Mouse (Mus musculus) frontal cortex, postnatal 14 days (tissue): ENCODE results near the gene Vldlr.

Experiments
- DNase-seq, 2 experiments: peaks; one replicate each; pipeline ENCODE4 v3.0.0; 2022; ENCODE audit warnings: low spot score in 2 of 2

The Vldlr gene

DNA sequence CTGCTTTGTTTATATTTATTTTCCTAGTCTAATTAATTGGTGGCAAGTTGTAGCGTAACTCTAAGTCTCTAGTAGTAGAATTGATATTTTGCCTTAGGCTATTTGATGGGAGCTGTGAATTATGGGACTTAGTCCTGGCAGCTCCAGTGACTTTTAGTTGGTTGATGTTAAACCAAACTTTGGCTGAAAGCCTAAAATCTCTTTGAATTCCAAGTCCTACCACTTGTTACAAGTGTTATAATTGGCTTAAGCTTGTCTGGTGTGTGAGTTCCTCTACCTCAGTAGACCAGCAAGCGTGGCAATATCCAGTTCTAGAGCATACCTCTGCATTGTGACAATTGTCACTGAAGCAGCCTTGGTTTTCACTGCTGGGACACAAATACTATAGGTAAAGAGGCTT, 17.1 kb downstream of the Vldlr start:
- no peak for DNase-seq

DNA sequence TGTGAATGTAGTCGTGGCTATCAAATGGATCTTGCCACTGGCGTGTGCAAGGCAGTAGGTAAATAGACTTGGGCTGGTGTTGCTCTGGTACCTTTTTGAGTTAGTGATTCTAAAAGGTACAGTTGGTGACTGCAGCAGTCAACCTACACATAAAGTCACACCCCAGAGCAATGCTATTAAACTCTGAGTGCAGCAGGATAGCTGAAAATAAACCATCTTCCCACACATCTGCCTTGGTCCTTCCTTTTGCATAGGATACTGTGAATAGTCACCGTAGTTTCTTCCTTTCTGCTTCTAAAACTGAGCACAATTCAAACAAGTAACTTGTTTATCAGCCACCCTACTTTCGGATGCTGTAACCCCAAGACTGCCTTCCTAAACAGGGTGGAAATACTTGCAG, 23.6 kb downstream of the Vldlr start:
- DNase-seq = no peak

GRCm38 (mm10) chr19:27243527-27243926, 27.2 kb downstream of the Vldlr start:
- DNase-seq = no peak

DNA sequence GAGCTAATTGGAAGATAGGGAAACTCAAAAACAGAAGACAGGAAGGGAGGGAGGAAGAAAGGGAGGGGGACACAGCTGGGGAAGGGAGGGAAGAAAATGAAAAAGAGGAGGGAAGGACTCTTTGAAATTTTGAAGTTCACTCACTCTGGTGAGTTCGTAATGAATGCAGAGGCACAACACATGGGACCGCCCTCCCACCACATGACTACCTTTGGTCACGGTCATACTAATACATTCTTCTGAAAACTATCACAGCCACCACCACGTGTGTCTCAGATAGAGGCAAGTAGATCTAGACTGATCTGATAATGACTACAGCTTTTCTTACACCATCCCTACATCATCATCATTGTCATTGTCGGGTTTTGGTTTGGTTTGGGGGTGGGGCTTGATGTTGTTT, 38.5 kb downstream of the Vldlr start:
- DNase-seq = no peak

DNA sequence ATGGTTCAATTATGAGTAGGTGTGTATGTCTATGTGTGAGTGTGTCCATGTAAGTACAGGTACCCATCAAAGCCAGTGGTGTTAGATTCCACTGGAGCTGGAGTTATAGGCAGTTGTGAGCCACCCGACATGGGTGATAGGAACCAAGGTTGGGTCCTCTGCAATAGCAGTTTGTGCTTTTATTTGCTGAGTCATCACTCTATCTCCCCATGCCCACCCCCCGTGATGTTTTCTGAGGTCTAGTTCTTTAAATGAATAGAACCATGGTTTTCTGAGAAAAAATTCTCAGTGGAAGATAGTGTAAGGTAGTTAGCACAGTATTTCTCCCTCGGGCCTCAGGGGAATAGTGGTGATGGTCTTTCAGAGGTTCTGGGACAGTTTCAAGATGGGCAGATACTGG, 39.4 kb downstream of the Vldlr start:
- DNase-seq = no peak

DNA sequence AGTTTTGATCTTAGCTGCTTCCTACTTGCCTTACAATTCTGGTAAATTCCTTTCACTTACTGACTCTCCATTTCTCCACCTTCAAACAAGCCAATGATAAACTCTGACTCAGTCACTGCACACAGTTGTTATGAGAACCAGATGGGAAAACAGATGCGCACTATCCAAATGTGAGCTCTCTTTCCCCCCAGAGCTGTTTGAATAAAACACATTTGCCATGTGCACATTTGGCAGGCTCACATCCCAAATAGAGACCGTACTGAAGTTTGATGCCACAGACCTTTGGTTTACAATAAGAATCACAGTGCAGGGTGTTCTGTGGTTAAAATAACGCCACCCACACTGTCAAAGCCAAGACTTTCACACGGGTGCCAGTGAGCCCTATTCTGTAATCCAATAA, 43.8 kb downstream of the Vldlr start:
- no peak for DNase-seq

GRCm38 (mm10) chr19:27260621-27261278, 44.5 kb downstream of the Vldlr start:
- no peak for DNase-seq

DNA sequence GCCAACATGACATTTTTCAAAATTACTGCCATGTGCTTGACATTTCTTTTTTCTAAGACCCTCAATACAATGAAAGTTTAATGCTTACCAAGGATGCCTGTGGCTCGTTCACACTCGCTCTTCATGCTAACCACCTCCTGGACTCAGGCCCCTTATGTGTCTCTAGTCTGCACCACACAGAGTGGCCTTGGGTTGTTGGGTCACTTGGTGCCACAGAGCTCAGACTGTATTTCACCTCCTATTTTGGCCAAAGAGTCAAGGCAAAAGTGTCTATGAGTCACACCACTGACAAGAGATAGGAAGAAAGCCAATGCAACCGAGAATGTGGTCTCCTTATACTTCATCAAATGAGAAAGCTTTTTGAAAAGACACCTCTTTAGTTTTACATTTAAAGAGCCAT, 45.9 kb downstream of the Vldlr start:
- no peak for DNase-seq

- DNase-seq = no peak
These were observed 57.1 kb downstream of the Vldlr start for GRCm38 (mm10) chr19:27273385-27273784.

- DNase-seq = no peak
These were observed 58.1 kb downstream of the Vldlr start for GRCm38 (mm10) chr19:27274382-27274781.

- DNase-seq = no peak
These were observed 62.9 kb downstream of the Vldlr start for GRCm38 (mm10) chr19:27279174-27279573.
